Mouse (Mus musculus): ENCODE results near the gene Emp2. TPM values are rescaled to one million over a fixed set of nuclear protein-coding genes. Genes with fewer than 3 reads are reported as not detected.

Gene Emp2
- polyA plus RNA-seq, 1 experiment from 2014 or later, result 7.4 TPM

DNA sequence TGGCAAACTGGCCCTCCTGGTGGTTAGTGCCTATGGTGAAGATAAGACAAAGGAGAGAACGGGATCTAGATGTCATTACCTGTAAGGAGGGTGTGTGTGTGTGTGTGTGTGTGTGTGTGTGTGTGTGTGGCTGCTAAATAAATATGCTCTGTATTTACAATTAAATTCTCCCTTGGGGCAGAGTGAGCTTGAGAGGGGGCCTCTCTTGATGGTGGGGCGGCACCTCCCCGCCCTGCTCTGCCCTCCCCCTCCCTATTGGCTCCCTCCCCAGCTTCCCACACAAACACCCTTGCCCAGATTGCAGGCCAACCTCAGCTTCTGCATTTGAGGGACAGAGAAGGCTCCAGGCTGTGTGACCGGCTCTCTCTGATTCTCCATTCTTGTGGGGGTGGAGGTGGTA is 1.8 kb downstream of the Emp2 start:
- Histone ChIP-seq H3K4me3 (no peak overlapping the region), H3K9ac (no peak overlapping the region), H3K36me3 (no peaks in the 10 kb centered on the region), H3K4me2 (no peak overlapping the region), H3K4me1 (replicated peaks) (peaks cover 10% of the 10 kb centered on the region), H3K27me3 (peaks cover 32% of the 10 kb centered on the region), H3K9me3 (no peaks in the 10 kb centered on the region), H3K27ac (no peak overlapping the region)
- no peak for ATAC-seq (ENCODE audit: low FRiP score)
- 86% methylated on average over 3 of the region's 4 CpGs for WGBS

DNA sequence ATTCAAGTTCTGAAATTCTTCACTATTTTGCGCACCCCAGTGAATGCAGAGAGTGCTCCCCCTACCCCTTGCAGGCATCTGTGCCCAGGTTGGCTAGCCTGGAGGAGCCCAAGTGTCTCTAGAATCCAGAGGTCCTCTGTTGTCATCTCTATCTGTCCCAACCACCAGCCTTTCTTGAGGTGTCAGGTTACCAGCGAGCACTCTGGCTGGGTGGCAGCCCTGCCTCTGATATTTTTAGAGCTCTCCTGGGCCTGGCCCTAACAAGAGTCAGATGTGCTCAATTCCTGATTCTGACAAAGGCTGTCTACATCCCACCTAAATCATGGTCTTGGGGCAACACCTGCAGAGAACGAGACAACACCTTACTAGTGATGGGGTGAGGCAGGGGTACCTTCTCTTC is 2.7 kb downstream of the Emp2 start:
- no peak overlapping the region for H3K4me3 ChIP-seq
- H3K27ac ChIP-seq, result no peak overlapping the region
- 53% methylated on average over 3 of the region's 3 CpGs for WGBS
- H3K4me2 ChIP-seq, result no peak overlapping the region
- no peak overlapping the region for H3K9ac ChIP-seq
- H3K9me3 ChIP-seq, result no peaks in the 10 kb centered on the region
- peaks cover 10% of the 10 kb centered on the region for H3K4me1 ChIP-seq (replicated peaks)
- H3K36me3 ChIP-seq, result no peaks in the 10 kb centered on the region
- ATAC-seq (ENCODE audit: low FRiP score), result no peak
- H3K27me3 ChIP-seq, result peaks cover 32% of the 10 kb centered on the region

DNA sequence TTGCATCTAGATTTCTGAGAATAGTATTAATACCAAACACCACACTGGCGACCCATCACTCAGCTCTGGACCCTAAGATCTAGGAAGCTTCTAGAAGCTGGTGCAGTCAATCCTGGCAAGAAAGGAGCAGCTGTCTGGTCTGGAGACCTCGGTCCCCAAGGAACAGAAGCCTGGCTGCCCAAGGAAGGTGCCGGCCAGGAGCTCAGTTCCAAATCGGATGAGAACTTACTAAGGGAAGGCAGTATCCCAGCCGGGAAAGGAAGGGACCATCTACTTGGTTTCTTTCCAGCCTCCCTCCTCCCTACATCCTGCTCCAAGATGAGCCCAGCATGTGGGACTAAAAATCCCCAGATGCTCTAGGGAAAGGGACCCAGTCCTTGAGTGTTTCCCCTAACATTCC is 3.3 kb downstream of the Emp2 start:
- peaks cover 29% of the 10 kb centered on the region for H3K27me3 ChIP-seq
- no peak for ATAC-seq (ENCODE audit: low FRiP score)
- no peaks in the 10 kb centered on the region for H3K9me3 ChIP-seq
- H3K9ac ChIP-seq, result no peak overlapping the region
- no peak overlapping the region for H3K4me2 ChIP-seq
- no peaks in the 10 kb centered on the region for H3K36me3 ChIP-seq
- H3K4me1 ChIP-seq (replicated peaks), result peaks cover 10% of the 10 kb centered on the region
- 86% methylated on average over 5 of the region's 5 CpGs for WGBS
- no peak overlapping the region for H3K4me3 ChIP-seq
- H3K27ac ChIP-seq, result no peak overlapping the region

DNA sequence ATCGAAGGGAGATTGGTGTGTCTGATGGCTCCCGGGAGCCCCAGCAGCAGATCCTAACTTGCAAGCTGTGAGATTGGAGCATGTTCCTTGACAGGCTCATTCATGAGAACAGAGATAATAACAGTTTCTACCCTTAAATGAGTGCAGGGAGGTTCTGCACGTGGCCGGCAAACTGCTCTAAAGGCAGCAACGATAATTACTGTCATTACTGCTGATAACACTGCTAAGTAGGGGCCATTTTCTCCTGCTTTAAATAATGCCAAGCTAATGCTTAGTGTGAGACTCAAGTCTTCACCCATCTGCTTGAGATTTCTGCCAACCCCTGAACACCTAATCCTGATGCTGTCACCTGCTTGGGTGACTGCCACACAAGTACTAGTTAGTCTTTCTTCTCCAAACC is 6.4 kb downstream of the Emp2 start:
- peaks cover 10% of the 10 kb centered on the region for H3K27me3 ChIP-seq
- H3K4me3 ChIP-seq, result no peak overlapping the region
- WGBS, result 80% methylated on average over 5 of the region's 5 CpGs
- no peaks in the 10 kb centered on the region for H3K9me3 ChIP-seq
- no peak overlapping the region for H3K4me2 ChIP-seq
- no peak for ATAC-seq (ENCODE audit: low FRiP score)
- H3K4me1 ChIP-seq (replicated peaks), result no peaks in the 10 kb centered on the region
- H3K36me3 ChIP-seq, result no peaks in the 10 kb centered on the region
- H3K9ac ChIP-seq, result no peak overlapping the region
- no peak overlapping the region for H3K27ac ChIP-seq

DNA sequence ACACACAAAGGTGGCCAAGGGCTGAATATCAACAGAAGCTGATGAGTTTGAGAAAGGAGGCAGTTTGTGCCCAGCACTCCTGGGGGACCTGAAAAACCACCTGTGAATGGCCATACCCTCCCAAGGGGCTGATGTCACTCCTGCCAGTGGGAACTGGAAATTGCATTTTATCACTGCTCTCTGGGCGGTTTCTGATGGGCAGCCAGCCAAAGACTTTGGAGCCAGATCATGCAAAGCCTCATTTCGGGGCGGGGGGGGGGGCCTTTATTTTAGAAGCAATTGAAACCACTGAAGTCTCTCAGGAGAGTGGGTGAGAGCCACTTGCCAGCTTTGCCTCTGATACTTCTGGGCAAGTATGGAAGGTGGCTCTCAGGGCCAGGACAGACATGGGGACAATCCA is 7.7 kb downstream of the Emp2 start:
- Histone ChIP-seq H3K27me3 (peaks cover 4% of the 10 kb centered on the region; the same call in 1 of the 2 replicates), H3K9ac (no peak overlapping the region), H3K36me3 (no peaks in the 10 kb centered on the region), H3K4me2 (no peak overlapping the region), H3K4me3 (no peak overlapping the region), H3K9me3 (no peaks in the 10 kb centered on the region), H3K27ac (no peak overlapping the region), H3K4me1 (replicated peaks) (no peaks in the 10 kb centered on the region)
- ATAC-seq (ENCODE audit: low FRiP score), result no peak
- 61% methylated on average over 3 of the region's 3 CpGs for WGBS

DNA sequence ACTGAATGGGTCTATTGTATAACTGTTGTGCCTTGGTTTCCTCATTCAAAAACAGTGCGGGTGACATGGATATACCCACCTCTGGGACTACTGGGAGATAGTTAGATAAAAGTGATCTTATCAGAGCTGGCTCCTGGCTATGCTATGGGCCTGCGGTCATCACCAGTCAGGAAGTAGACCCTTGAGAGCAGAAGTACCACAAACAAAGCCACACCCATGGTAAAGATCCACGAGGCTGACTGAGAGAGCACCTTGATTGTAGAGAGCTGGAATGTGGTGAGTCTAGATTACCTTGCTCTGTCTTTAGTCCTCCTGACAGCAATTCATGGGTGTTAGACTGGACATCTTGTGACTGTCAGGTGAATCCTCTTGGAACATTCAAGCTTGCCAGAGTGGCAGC is 12.4 kb downstream of the Emp2 start:
- Histone ChIP-seq H3K4me3 (no peak overlapping the region), H3K9ac (no peak overlapping the region), H3K27ac (no peak overlapping the region), H3K9me3 (no peaks in the 10 kb centered on the region), H3K27me3 (no peaks in the 10 kb centered on the region), H3K4me2 (no peak overlapping the region), H3K4me1 (replicated peaks) (no peaks in the 10 kb centered on the region), H3K36me3 (no peaks in the 10 kb centered on the region)
- 93% methylated on average over 3 of the region's 3 CpGs for WGBS
- no peak for ATAC-seq (ENCODE audit: low FRiP score)

DNA sequence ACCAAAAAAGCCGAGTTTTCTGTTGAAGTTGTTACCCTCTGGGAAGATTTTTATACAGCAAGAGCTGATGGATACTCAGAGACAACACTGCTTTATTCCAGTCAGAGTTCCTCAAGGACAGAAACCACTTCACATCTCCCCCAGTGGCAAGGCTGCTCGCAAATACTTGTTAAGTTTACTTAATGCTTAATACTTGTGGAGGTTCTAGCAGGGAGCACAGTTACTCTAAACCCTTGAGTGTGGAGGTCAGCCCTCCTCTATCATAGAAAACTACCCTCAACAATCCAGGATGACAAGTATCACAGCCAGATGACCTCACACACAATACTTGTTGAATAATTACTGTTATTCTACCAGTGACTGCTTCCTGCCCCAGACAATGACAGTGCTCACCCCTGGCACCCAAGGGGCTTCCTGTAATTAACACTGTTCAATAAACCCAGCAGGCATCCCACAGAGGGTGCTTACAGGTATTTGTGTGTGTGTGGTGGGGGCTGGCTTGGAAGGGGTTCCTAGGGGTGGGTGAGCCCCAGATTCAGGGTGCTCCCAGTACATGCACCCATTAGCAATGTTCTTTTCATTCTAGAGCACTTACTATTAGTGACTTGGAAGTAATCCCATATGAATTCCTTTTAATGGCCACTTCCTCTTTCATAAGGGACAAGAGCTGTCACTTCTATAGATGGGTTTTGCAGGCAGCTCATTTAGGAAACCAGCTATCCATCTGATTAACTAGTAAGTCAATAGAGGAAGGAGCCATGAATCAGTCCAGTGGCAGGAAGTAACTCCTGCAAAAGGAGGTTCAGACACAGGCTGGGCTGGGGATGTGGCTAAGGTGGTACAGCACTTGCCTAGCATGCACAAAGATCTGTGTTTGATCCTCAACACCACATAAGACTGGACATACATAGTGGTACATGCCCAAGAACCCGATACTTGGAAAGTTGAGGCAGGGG is 13.3 kb downstream of the Emp2 start:
- Histone ChIP-seq H3K9ac (no peak overlapping the region), H3K4me3 (no peak overlapping the region), H3K4me1 (replicated peaks) (no peaks in the 10 kb centered on the region), H3K4me2 (no peak overlapping the region), H3K9me3 (no peaks in the 10 kb centered on the region), H3K36me3 (no peaks in the 10 kb centered on the region), H3K27ac (no peak overlapping the region), H3K27me3 (no peaks in the 10 kb centered on the region)
- ATAC-seq (ENCODE audit: low FRiP score), result no peak
- 79% methylated on average over 3 of the region's 3 CpGs for WGBS

DNA sequence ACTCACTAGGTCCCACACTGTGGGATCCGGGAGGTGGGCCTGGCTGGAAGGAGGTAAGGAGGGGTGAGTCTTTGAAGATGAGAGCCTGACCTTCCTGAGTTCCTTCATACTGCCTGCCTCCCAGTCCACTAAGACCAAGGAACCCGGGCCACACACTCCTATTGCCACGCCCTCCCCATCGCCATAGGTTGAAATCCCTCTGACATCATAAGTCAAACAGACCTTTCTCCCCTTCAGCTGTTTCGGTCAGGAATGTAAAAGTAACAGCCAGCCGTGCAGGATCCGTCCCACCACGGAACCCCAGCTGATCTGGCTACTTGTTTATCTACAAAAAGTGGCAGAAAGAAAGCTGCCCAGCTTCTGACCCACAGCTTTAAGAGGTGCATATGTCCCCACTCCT is 14.1 kb downstream of the Emp2 start:
- Histone ChIP-seq H3K27ac (no peak overlapping the region), H3K4me3 (no peak overlapping the region), H3K9me3 (no peaks in the 10 kb centered on the region), H3K4me2 (no peak overlapping the region), H3K9ac (no peak overlapping the region), H3K4me1 (replicated peaks) (no peaks in the 10 kb centered on the region), H3K36me3 (no peaks in the 10 kb centered on the region), H3K27me3 (no peaks in the 10 kb centered on the region)
- ATAC-seq (ENCODE audit: low FRiP score), result no peak
- WGBS, result 40% methylated on average over 8 of the region's 8 CpGs

DNA sequence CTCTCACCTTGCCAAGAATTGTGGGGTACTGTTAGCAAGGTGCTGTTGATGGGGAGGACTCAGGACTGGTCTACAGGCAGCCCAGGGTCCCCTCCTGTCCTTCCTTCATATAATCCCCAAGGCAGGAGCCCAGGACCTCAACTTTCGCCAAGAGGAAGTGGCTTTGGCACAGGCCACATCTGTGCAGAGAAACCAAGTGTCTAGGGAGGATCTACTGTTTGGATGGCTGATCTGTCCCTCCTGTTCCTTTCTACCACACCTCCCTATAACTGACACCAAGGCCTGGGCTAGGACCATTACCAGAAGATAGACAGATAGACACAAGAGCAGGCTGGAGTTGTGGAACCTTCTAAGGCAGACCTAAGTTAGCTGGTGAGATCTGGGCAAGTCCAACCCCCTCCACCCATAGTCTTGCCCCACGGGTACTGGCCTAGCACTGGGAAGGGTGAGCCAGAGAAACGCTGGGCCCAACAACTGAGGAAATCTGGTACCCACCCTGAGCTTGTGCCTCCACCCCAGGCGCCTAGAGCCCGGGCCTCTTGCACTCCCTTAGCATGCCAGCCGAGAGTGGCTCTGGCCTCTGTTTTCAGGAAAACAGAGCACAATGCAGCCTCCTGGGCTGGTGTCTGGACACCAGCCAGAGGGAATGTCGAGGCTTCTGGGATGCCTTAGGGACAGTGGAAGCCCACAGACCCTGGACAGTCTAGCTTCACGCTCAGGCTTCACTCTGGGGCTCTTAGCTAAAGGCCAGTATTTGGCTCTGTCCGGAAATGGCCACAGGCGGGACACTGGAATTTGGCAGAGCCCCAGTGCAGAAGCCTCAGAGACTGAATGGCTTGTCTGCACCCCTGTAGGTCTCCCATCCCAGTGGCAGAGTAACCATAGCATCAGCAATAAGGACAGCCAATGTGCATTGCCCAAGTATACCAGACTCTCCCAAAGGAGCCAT is 15.8 kb downstream of the Emp2 start:
- Histone ChIP-seq H3K36me3 (no peaks in the 10 kb centered on the region), H3K9ac (no peak overlapping the region), H3K27ac (no peak overlapping the region), H3K4me2 (no peak overlapping the region), H3K27me3 (no peaks in the 10 kb centered on the region), H3K4me3 (no peak overlapping the region), H3K9me3 (no peaks in the 10 kb centered on the region), H3K4me1 (replicated peaks) (no peaks in the 10 kb centered on the region)
- WGBS, result 86% methylated on average over 10 of the region's 10 CpGs
- no peak for ATAC-seq (ENCODE audit: low FRiP score)

DNA sequence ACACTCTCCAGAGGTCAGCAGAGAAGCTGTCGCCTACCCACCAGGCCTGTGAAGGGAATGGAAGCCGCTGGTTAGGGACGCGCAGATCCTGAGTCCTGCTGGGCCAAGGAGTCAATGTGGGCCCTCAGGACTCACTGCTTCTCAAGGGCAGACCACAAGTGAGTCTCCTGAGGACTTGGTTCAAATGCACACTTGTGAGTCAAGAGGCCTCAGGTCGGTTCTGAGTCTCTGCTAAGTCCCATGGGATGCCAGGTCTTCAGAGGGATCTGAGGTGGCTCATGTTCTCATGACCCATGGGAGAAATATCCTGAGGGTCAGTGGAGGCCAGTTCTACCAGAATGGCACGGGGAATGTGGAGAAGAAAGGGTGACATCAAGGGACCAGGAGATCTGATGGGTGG is 25.7 kb downstream of the Emp2 start:
- Histone ChIP-seq H3K4me2 (no peak overlapping the region), H3K4me3 (no peak overlapping the region), H3K4me1 (replicated peaks) (no peaks in the 10 kb centered on the region), H3K27ac (no peak overlapping the region), H3K27me3 (no peaks in the 10 kb centered on the region), H3K9ac (no peak overlapping the region), H3K9me3 (no peaks in the 10 kb centered on the region), H3K36me3 (no peaks in the 10 kb centered on the region)
- no peak for ATAC-seq (ENCODE audit: low FRiP score)
- WGBS, result 84% methylated on average over 6 of the region's 6 CpGs

DNA sequence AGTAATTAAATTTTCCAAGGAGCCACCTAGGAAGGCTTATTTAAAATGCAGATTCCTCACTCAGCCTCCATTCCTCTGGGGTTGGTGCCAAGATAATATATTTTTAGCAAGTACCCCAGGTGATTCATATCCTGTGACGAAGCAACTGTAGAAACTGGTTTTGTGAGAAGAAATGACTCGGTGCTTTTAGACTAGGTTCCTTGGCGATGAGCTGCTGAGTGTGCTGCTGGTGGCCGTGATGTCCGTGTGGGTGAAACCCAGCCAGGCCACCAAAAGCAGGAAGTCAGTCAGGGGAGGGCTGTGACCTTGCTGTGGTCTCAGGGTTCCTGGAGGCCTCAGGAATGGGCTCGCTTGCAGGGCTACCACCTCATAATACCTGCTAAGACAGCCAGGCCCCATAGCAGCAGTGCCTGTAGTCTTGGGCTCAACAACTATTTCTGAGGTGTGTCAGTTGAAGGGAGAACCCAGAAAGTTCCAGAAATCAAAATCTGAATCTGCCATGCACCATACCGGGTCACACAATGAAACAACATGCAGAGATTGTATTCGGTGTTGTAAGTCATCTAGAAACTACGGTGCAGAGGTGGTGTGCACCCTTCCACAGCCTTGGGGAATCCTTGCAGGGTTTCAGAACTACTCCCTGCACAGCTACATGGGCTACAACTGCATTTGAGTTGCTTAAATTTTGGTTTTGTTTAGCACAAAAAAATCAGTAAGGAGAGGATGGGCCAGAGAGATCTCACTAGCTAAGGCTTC is 27.1 kb downstream of the Emp2 start:
- 86% methylated on average over 9 of the region's 9 CpGs for WGBS
- H3K4me3 ChIP-seq, result no peak overlapping the region

DNA sequence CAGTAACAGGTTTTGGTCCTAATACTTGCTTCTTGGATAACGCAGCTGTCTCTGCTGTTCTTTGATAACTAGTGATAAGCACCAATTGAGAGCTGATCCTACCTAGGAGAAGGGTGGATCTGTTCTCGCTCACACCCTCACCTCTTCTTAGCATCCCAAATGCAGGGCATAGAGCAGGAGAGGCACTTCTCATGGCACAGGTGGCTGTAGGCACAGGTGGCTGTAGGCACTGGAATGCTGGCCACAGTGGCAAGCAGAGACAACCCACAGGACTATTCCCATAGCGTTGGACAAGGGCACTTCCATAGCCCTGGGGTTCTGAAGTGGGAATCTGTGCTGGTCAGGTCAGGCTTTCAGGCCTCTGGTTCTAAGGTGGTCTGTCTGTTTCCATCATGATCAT is 31.9 kb downstream of the Emp2 start:
- no peak overlapping the region for H3K4me3 ChIP-seq
- H3K4me1 ChIP-seq (replicated peaks), result no peaks in the 10 kb centered on the region
- H3K36me3 ChIP-seq, result no peaks in the 10 kb centered on the region
- no peaks in the 10 kb centered on the region for H3K27me3 ChIP-seq
- WGBS, result 91% methylated on average over 3 of the region's 3 CpGs
- H3K9ac ChIP-seq, result no peak overlapping the region
- no peak overlapping the region for H3K4me2 ChIP-seq
- ATAC-seq (ENCODE audit: low FRiP score), result no peak
- no peaks in the 10 kb centered on the region for H3K9me3 ChIP-seq
- no peak overlapping the region for H3K27ac ChIP-seq

More for the DNA sequence above, 27.1 kb downstream of the Emp2 start:
- H3K9ac ChIP-seq, result no peak overlapping the region
- no peaks in the 10 kb centered on the region for H3K4me1 ChIP-seq (replicated peaks)
- H3K27me3 ChIP-seq, result no peaks in the 10 kb centered on the region
- H3K9me3 ChIP-seq, result no peaks in the 10 kb centered on the region
- no peak overlapping the region for H3K4me2 ChIP-seq
- H3K36me3 ChIP-seq, result no peaks in the 10 kb centered on the region
- no peak for ATAC-seq (ENCODE audit: low FRiP score)
- no peak overlapping the region for H3K27ac ChIP-seq
